Mouse (Mus musculus): ENCODE data around the gene Abcb9. TPM values are rescaled to one million over a fixed set of nuclear protein-coding genes. Genes with fewer than 3 reads are reported as not detected.

Abcb9 gene
- polyA plus RNA-seq, 1 experiment, result 0.90 TPM

DNA sequence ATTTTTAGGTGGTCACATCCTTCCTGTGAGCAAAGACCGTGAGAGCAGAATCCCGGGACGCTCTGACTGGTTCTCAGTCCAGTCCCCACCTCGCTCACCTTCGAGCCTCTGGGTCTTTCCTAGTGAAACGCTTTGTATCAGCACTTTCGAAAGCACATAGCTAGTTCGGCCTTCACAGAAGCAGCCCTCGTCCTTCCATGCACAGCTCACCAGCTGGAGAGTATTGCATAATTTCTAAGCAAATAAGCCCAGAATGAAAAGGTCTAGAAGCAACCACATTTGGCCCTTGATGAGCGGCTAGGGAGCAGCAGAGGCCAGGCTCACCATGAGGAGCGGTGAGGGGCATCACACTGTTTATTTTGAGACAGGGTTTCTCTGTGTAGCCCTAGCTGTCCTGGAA, 74.5 kb downstream of the Abcb9 start:
- no peak overlapping the region for H3ac ChIP-seq (ENCODE audit: control insufficient read depth, insufficient read length)
- peaks cover 98% of the 10 kb centered on the region for H3K79me2 ChIP-seq (ENCODE audit: control insufficient read depth, insufficient read depth)
- TF ChIP-seq SRF (IDR thresholded peaks at IDR 0.05; ENCODE audit: control insufficient read depth, insufficient read length, low read depth) (no peak), TCF3 (IDR thresholded peaks at IDR 0.05; ENCODE audit: insufficient read length, low read depth) (no peak), TCF12 (IDR thresholded peaks at IDR 0.05; ENCODE audit: insufficient read depth, poor library complexity, severe bottlenecking) (no peak), POLR2AphosphoS2 (IDR thresholded peaks at IDR 0.05; ENCODE audit: insufficient read length, low read depth) (no peak), USF1 (IDR thresholded peaks at IDR 0.05; ENCODE audit: low read depth) (no peak), POLR2A (IDR thresholded peaks at IDR 0.05; ENCODE audit: insufficient read length, low read depth) (no peak), MAX (IDR thresholded peaks at IDR 0.05; ENCODE audit: low read depth) (no peak), REST (IDR thresholded peaks at IDR 0.05; ENCODE audit: insufficient read depth, insufficient read length) (no peak), MYOD1 (IDR thresholded peaks at IDR 0.05; ENCODE audit: control insufficient read depth in 1 of 3, insufficient read length in 2 of 3, low read depth in 2 of 3) (no peak), CEBPB (IDR thresholded peaks at IDR 0.05; ENCODE audit: insufficient read depth, poor library complexity, severe bottlenecking) (no peak), MYOG (IDR thresholded peaks at IDR 0.05; ENCODE audit: control insufficient read depth in 1 of 3, insufficient read depth in 1 of 3, insufficient read length in 2 of 3, low read depth in 2 of 3) (no peak), E2F4 (IDR thresholded peaks at IDR 0.05; ENCODE audit: insufficient read depth) (no peak)
- no peaks in the 10 kb centered on the region for H3K36me3 ChIP-seq (ENCODE audit: control insufficient read depth, insufficient read depth)
- no peak overlapping the region for H3K4me2 ChIP-seq (ENCODE audit: low read depth)
- H3K4me3 ChIP-seq, result no peak overlapping the region
- H3K27me3 ChIP-seq (ENCODE audit: control insufficient read depth, insufficient read depth, insufficient read length), result no peaks in the 10 kb centered on the region

- Histone ChIP-seq H3K4me2 (ENCODE audit: low read depth) (no peak overlapping the region), H3K27me3 (ENCODE audit: control insufficient read depth, insufficient read depth, insufficient read length) (no peaks in the 10 kb centered on the region), H3K4me3 (no peak overlapping the region), H3ac (ENCODE audit: control insufficient read depth, insufficient read length) (no peak overlapping the region), H3K79me2 (ENCODE audit: control insufficient read depth, insufficient read depth) (peaks cover 95% of the 10 kb centered on the region), H3K36me3 (ENCODE audit: control insufficient read depth, insufficient read depth) (no peaks in the 10 kb centered on the region)
- TF ChIP-seq USF1 (IDR thresholded peaks at IDR 0.05; ENCODE audit: low read depth) (no peak), POLR2A (IDR thresholded peaks at IDR 0.05; ENCODE audit: insufficient read length, low read depth) (no peak), MYOG (IDR thresholded peaks at IDR 0.05; ENCODE audit: control insufficient read depth in 1 of 3, insufficient read depth in 1 of 3, insufficient read length in 2 of 3, low read depth in 2 of 3) (no peak)
Observed at GRCm38 (mm10) chr5:124019348-124020216, 76.0 kb downstream of the Abcb9 start.

DNA sequence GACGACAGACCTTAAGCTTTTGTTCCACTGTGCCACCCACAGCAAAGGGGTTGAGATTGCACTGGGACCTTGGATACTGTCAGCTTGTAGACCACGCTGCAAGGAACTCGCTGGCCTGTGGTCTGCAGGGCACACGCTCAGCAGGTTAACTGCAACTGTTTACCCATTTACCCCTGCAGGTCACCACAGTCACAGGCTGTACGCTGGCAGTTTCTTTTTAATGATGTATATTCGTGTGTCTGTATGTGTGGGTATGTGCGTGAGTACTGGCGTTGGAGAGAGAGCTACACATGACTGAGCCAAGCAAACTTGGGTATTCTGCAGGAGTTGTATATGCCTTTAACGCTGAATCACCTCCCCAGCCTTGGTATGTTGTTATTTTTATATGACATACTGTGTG, 76.9 kb downstream of the Abcb9 start:
- Histone ChIP-seq H3K27me3 (ENCODE audit: control insufficient read depth, insufficient read depth, insufficient read length) (no peaks in the 10 kb centered on the region), H3ac (ENCODE audit: control insufficient read depth, insufficient read length) (no peak overlapping the region), H3K4me3 (no peak overlapping the region), H3K79me2 (ENCODE audit: control insufficient read depth, insufficient read depth) (peaks cover 93% of the 10 kb centered on the region), H3K4me2 (ENCODE audit: low read depth) (no peak overlapping the region), H3K36me3 (ENCODE audit: control insufficient read depth, insufficient read depth) (no peaks in the 10 kb centered on the region)
- TF ChIP-seq CEBPB (IDR thresholded peaks at IDR 0.05; ENCODE audit: insufficient read depth, poor library complexity, severe bottlenecking), result no peak
- TF ChIP-seq MAX (IDR thresholded peaks at IDR 0.05; ENCODE audit: low read depth), result no peak
- no peak for TF ChIP-seq USF1 (IDR thresholded peaks at IDR 0.05; ENCODE audit: low read depth)
- no peak for TF ChIP-seq POLR2A (IDR thresholded peaks at IDR 0.05; ENCODE audit: insufficient read length, low read depth)
- TF ChIP-seq TCF12 (IDR thresholded peaks at IDR 0.05; ENCODE audit: insufficient read depth, poor library complexity, severe bottlenecking), result no peak
- no peak for TF ChIP-seq POLR2AphosphoS2 (IDR thresholded peaks at IDR 0.05; ENCODE audit: insufficient read length, low read depth)
- TF ChIP-seq SRF (IDR thresholded peaks at IDR 0.05; ENCODE audit: control insufficient read depth, insufficient read length, low read depth), result no peak
- TF ChIP-seq MYOG (IDR thresholded peaks at IDR 0.05; ENCODE audit: control insufficient read depth in 1 of 3, insufficient read depth in 1 of 3, insufficient read length in 2 of 3, low read depth in 2 of 3), result no peak
- TF ChIP-seq REST (IDR thresholded peaks at IDR 0.05; ENCODE audit: insufficient read depth, insufficient read length), result no peak
- no peak for TF ChIP-seq MYOD1 (IDR thresholded peaks at IDR 0.05; ENCODE audit: control insufficient read depth in 1 of 3, insufficient read length in 2 of 3, low read depth in 2 of 3)
- TF ChIP-seq TCF3 (IDR thresholded peaks at IDR 0.05; ENCODE audit: insufficient read length, low read depth), result no peak
- TF ChIP-seq E2F4 (IDR thresholded peaks at IDR 0.05; ENCODE audit: insufficient read depth), result no peak

DNA sequence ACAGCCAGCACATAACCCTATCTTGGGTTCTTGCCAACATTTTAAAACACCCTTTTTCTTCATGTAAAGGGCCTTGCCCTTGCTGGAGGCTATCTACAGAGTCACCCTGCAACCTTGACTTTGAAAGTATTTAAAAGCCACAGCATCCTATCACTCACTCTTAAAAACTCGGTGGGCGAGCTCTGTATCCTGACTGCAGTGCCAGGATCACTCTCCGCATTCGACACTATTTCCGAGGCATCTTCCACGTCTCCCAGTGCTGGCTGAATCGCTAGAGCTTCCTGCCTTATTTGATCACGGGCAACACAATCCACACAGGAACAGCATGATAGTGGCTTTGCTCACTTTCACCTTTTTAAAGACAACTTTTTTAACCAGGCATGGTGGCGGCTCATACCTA, 77.7 kb downstream of the Abcb9 start:
- H3K4me2 ChIP-seq (ENCODE audit: low read depth), result no peak overlapping the region
- TF ChIP-seq POLR2A (IDR thresholded peaks at IDR 0.05; ENCODE audit: insufficient read length, low read depth) (no peak), TCF3 (IDR thresholded peaks at IDR 0.05; ENCODE audit: insufficient read length, low read depth) (no peak), MAX (IDR thresholded peaks at IDR 0.05; ENCODE audit: low read depth) (no peak), CEBPB (IDR thresholded peaks at IDR 0.05; ENCODE audit: insufficient read depth, poor library complexity, severe bottlenecking) (no peak), REST (IDR thresholded peaks at IDR 0.05; ENCODE audit: insufficient read depth, insufficient read length) (no peak), POLR2AphosphoS2 (IDR thresholded peaks at IDR 0.05; ENCODE audit: insufficient read length, low read depth) (no peak), USF1 (IDR thresholded peaks at IDR 0.05; ENCODE audit: low read depth) (no peak), MYOD1 (IDR thresholded peaks at IDR 0.05; ENCODE audit: control insufficient read depth in 1 of 3, insufficient read length in 2 of 3, low read depth in 2 of 3) (no peak), TCF12 (IDR thresholded peaks at IDR 0.05; ENCODE audit: insufficient read depth, poor library complexity, severe bottlenecking) (no peak), MYOG (IDR thresholded peaks at IDR 0.05; ENCODE audit: control insufficient read depth in 1 of 3, insufficient read depth in 1 of 3, insufficient read length in 2 of 3, low read depth in 2 of 3) (no peak), E2F4 (IDR thresholded peaks at IDR 0.05; ENCODE audit: insufficient read depth) (no peak)
- no peak overlapping the region for H3K4me3 ChIP-seq
- H3K36me3 ChIP-seq (ENCODE audit: control insufficient read depth, insufficient read depth), result no peaks in the 10 kb centered on the region
- H3K27me3 ChIP-seq (ENCODE audit: control insufficient read depth, insufficient read depth, insufficient read length), result no peaks in the 10 kb centered on the region
- peaks cover 94% of the 10 kb centered on the region for H3K79me2 ChIP-seq (ENCODE audit: control insufficient read depth, insufficient read depth)
- H3ac ChIP-seq (ENCODE audit: control insufficient read depth, insufficient read length), result no peak overlapping the region
